Mouse (Mus musculus) limb, embryonic 13.5 days (tissue): ENCODE results near the gene B4galnt3. TPM values are rescaled to one million over a fixed set of nuclear protein-coding genes. Genes with fewer than 3 reads are reported as not detected.

Source experiments
- ATAC-seq: fragments of 200-750 bp; cut with Nextera tagmentation; 2 replicates; pipeline ENCODE4 v1.8.0; 2017; ENCODE audit warnings: low read depth, moderate number of reproducible peaks, moderate TSS enrichment; ENCODE audit not compliant: low FRiP score
- H3K27ac ChIP-seq: fragments of 300-500 bp; sonication (generic); 2 replicates; pipeline ENCODE4 v1.5.1; 2015; ENCODE audit warnings: inconsistent platforms, mild to moderate bottlenecking, moderate library complexity
- H3K27me3 ChIP-seq: fragments of 300-500 bp; sonication (generic); 2 replicates; pipeline ENCODE4 v1.6.1; 2015; ENCODE audit warnings: mild to moderate bottlenecking, inconsistent platforms
- H3K36me3 ChIP-seq: fragments of 300-500 bp; sonication (generic); 2 replicates; pipeline ENCODE4 v1.6.1; 2015; ENCODE audit warnings: inconsistent platforms, mild to moderate bottlenecking, moderate library complexity
- H3K4me1 ChIP-seq: fragments of 300-500 bp; sonication (generic); 2 replicates; pipeline ENCODE4 v1.6.1; 2015; ENCODE audit warnings: inconsistent platforms
- H3K4me2 ChIP-seq: fragments of 300-500 bp; sonication (generic); replicated peaks from 2 replicates; pipeline ENCODE4 v1.6.1; 2015; ENCODE audit warnings: inconsistent platforms, mild to moderate bottlenecking, moderate library complexity
- H3K4me3 ChIP-seq: fragments of 300-500 bp; sonication (generic); 2 replicates; pipeline ENCODE4 v1.5.1; 2015; ENCODE audit warnings: moderate library complexity, mild to moderate bottlenecking, inconsistent platforms
- H3K9ac ChIP-seq: fragments of 300-500 bp; sonication (generic); 2 replicates; pipeline ENCODE4 v1.6.1; 2015; ENCODE audit warnings: mild to moderate bottlenecking, inconsistent platforms
- H3K9me3 ChIP-seq: fragments of 300-500 bp; sonication (generic); 2 replicates; pipeline ENCODE4 v1.6.1; 2016; ENCODE audit warnings: inconsistent platforms
- WGBS: fragments of 180-500 bp; shearing (Covaris S2); methylation state at CpG from one replicate; pipeline ENCODE4 v1.1.7; 2015; 5-methylcytosine and 5-hydroxymethylcytosine counted together
- polyA plus RNA-seq: library from polyadenylated mRNA; unstranded; fragments of >200 nt; fragmentation: Nextera tagmentation; extraction: Ambion mirVana; gene quantifications from 2 replicates; pipeline ENCODE4 v1.2.1, GENCODE M21; 2015

The B4galnt3 gene
- polyA plus RNA-seq, 1 experiment from 2014 or later = 0.80 TPM

DNA sequence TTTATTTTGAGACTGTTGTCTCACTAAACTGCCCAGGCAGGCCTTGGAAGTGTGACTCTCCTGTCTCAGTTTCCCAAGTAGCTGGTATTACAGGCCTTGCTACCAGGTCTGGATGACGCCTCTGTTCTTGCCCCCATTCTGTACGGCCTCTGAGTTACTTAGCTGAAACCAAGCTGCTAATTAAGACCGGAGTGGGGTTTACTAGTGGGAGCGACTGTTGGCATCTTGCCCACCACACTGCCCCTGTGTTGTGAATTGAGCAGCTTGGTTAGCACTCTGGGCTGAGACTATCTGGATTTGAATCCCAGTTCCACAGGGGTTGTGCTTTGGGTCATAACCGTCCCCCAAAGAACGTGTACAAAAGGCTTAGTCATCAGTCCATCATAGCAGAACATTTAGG is 136.9 kb downstream of the B4galnt3 start:
- H3K27me3 ChIP-seq = no peaks in the 10 kb centered on the region
- H3K9ac ChIP-seq = no peak overlapping the region
- no peaks in the 10 kb centered on the region for H3K9me3 ChIP-seq
- H3K4me3 ChIP-seq = no peak overlapping the region
- no peaks in the 10 kb centered on the region for H3K36me3 ChIP-seq
- H3K27ac ChIP-seq = no peak overlapping the region
- H3K4me2 ChIP-seq = no peak overlapping the region
- 54% methylated on average over 6 of the region's 6 CpGs for WGBS
- H3K4me1 ChIP-seq = peaks cover 22% of the 10 kb centered on the region
- ATAC-seq = no peak

DNA sequence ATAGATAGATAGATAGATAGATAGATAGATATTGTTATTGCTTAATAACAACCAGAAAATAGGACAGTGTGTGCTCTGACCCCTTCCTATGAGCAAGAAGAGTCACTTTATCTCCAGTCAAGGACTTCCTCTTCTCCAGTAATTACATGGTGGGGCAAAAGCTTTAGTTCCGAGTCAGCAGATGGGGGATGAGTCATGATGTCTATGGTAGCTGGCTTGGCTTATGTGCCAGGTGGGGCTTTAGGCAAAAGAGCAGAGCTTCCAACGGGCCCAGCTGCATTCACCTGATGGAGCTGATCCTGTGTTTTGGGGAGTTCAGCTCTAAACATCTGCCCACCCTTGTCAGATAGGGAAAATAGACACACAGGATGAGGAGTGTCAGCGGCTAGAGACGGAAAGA is 138.8 kb downstream of the B4galnt3 start:
- WGBS = 85% methylated on average over 4 of the region's 4 CpGs
- Histone ChIP-seq H3K36me3 (no peaks in the 10 kb centered on the region), H3K27me3 (no peaks in the 10 kb centered on the region), H3K4me2 (no peak overlapping the region), H3K9ac (no peak overlapping the region), H3K4me3 (no peak overlapping the region), H3K9me3 (no peaks in the 10 kb centered on the region), H3K4me1 (peaks cover 22% of the 10 kb centered on the region), H3K27ac (no peak overlapping the region)
- ATAC-seq = no peak

DNA sequence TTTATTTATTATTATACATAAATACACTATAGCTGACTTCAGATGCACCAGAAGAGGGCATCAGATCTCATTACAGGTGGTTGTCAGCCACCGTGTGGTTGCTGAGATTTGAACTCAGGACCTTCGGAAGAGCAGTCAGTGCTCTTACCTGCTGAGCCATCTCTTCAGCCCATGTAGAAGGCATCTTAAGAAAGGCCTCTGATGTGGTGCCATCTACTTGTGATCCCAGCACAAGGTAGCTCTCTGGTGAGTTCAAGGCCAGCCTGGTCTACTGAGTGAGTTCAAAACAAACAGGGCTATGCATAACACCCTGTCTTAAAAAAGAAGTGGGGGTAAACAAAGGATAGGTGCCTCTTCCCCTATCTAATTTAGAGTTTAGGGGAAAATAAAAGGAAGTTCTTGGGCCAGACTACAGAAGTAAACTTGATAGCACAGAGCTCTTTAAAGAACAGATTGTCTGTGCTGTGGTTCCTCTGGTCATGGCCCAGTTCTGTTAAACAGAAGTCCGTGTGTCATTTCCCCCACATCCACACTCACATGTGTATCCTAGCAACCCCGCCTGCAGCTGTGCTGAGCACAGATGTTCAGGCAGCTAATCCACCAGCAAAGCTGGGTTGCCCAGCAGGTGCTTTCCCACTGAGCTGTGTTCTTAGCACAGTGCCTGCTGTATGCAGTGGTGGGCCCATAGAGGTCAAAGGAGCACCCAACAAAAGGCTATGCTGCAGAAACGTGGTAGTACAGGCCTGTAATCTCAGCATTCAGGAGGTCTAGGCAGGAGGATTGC is 139.6 kb downstream of the B4galnt3 start:
- H3K27ac ChIP-seq = no peak overlapping the region
- no peaks in the 10 kb centered on the region for H3K27me3 ChIP-seq
- WGBS = 57% methylated on average over 5 of the region's 5 CpGs
- H3K4me1 ChIP-seq = peaks cover 18% of the 10 kb centered on the region
- no peaks in the 10 kb centered on the region for H3K9me3 ChIP-seq
- no peak overlapping the region for H3K9ac ChIP-seq
- H3K36me3 ChIP-seq = no peaks in the 10 kb centered on the region
- no peak overlapping the region for H3K4me2 ChIP-seq
- no peak overlapping the region for H3K4me3 ChIP-seq
- ATAC-seq = 0 out of 2 replicates have a peak, but pooled peaks have one; percentile 28

Other genes with a start within 250 kb of the B4galnt3 start
- gene Ninj2, start 201.2 kb downstream of the B4galnt3 start, polyA plus RNA-seq = 0.96 and 0.98 TPM in 2 replicates
- gene D330020A13Rik, start 195 bp downstream of the B4galnt3 start, polyA plus RNA-seq = 0.61 and 0.72 TPM in 2 replicates
- 50.4 and 52.2 TPM in 2 replicates for gene Kdm5a, start 69.6 kb upstream of the B4galnt3 start, polyA plus RNA-seq
- gene Ccdc77, start 69.8 kb upstream of the B4galnt3 start, polyA plus RNA-seq = 23.8 and 26.1 TPM in 2 replicates
- gene Il17ra, start 168.7 kb upstream of the B4galnt3 start, polyA plus RNA-seq = 4.6 and 5.4 TPM in 2 replicates
- gene Tmem121b, start 199.2 kb upstream of the B4galnt3 start, polyA plus RNA-seq = 0.08 and 0.25 TPM in 2 replicates
- gene Hdhd5, start 236.8 kb upstream of the B4galnt3 start, polyA plus RNA-seq = 18.6 and 20.3 TPM in 2 replicates